Mouse (Mus musculus) limb, embryonic 13.5 days (tissue): ENCODE data around the gene Tln1. TPM values are rescaled to one million over a fixed set of nuclear protein-coding genes. Genes with fewer than 3 reads are reported as not detected.

ENCODE experiments used
- ATAC-seq: fragments of 200-750 bp; cut with Nextera tagmentation; 2 replicates; pipeline ENCODE4 v1.8.0; 2017; ENCODE audit warnings: low read depth, moderate number of reproducible peaks, moderate TSS enrichment; ENCODE audit not compliant: low FRiP score
- H3K27ac ChIP-seq: fragments of 300-500 bp; sonication (generic); 2 replicates; pipeline ENCODE4 v1.5.1; 2015; ENCODE audit warnings: inconsistent platforms, mild to moderate bottlenecking, moderate library complexity
- H3K27me3 ChIP-seq: fragments of 300-500 bp; sonication (generic); 2 replicates; pipeline ENCODE4 v1.6.1; 2015; ENCODE audit warnings: mild to moderate bottlenecking, inconsistent platforms
- H3K36me3 ChIP-seq: fragments of 300-500 bp; sonication (generic); 2 replicates; pipeline ENCODE4 v1.6.1; 2015; ENCODE audit warnings: inconsistent platforms, mild to moderate bottlenecking, moderate library complexity
- H3K4me1 ChIP-seq: fragments of 300-500 bp; sonication (generic); 2 replicates; pipeline ENCODE4 v1.6.1; 2015; ENCODE audit warnings: inconsistent platforms
- H3K4me2 ChIP-seq: fragments of 300-500 bp; sonication (generic); replicated peaks from 2 replicates; pipeline ENCODE4 v1.6.1; 2015; ENCODE audit warnings: inconsistent platforms, mild to moderate bottlenecking, moderate library complexity
- H3K4me3 ChIP-seq: fragments of 300-500 bp; sonication (generic); 2 replicates; pipeline ENCODE4 v1.5.1; 2015; ENCODE audit warnings: moderate library complexity, mild to moderate bottlenecking, inconsistent platforms
- H3K9ac ChIP-seq: fragments of 300-500 bp; sonication (generic); 2 replicates; pipeline ENCODE4 v1.6.1; 2015; ENCODE audit warnings: mild to moderate bottlenecking, inconsistent platforms
- H3K9me3 ChIP-seq: fragments of 300-500 bp; sonication (generic); 2 replicates; pipeline ENCODE4 v1.6.1; 2016; ENCODE audit warnings: inconsistent platforms
- WGBS: fragments of 180-500 bp; shearing (Covaris S2); methylation state at CpG from one replicate; pipeline ENCODE4 v1.1.7; 2015; 5-methylcytosine and 5-hydroxymethylcytosine counted together
- polyA plus RNA-seq: library from polyadenylated mRNA; unstranded; fragments of >200 nt; fragmentation: Nextera tagmentation; extraction: Ambion mirVana; gene quantifications from 2 replicates; pipeline ENCODE4 v1.2.1, GENCODE M21; 2015

The Tln1 gene
- polyA plus RNA-seq, 1 experiment from 2014 or later, result 60.4 TPM

DNA sequence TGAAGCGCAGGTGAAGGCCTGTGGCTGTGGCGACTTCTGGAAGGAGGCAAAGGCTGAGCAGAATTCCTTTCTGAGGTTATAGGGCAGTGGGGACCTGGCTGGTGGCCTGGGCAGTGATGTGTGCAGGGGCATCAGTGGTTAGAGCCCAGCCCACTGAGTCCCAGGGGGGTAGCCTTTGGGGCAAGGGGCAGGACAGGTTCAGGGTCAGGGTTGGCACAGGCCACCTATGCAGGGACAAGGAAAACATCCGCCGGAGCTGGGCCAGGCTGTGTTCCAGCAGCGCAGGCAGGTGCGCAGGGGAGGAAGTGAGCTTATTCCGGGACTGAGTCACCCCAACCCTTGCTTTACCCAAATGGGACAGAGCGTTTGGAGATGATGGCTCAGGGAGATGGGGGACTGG is 23.9 kb upstream of the Tln1 start:
- H3K36me3 ChIP-seq, result peaks cover 38% of the 10 kb centered on the region
- peaks cover 5% of the 10 kb centered on the region for H3K4me1 ChIP-seq
- H3K9ac ChIP-seq, result peak overlapping the region; percentile 25; the same call in 1 of the 2 replicates
- WGBS, result 68% methylated on average over 8 of the region's 8 CpGs
- no peak; the same call in 1 of the 2 replicates for ATAC-seq
- H3K9me3 ChIP-seq, result no peaks in the 10 kb centered on the region
- no peaks in the 10 kb centered on the region for H3K27me3 ChIP-seq
- no peak overlapping the region for H3K27ac ChIP-seq
- H3K4me2 ChIP-seq, result no peak overlapping the region
- H3K4me3 ChIP-seq, result no peak overlapping the region

DNA sequence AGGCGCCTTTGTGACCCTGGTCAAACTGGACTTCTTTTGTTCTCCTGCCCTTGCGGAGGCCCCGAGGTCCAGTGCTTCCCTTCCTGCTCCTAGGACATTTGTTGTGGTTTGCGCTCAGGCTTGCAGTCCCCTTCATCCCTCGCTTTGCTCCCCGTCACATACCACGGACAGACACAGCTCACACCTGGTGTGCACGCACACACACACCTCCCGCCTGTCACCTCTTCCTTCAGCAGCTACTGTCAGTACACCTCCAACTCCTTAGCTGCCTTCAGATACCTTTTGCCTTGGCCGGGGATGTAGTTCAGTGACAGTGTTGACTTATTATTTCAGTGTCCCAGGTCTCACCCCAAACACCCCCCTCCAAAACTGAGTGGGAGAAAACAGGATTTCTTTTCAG is 23.2 kb upstream of the Tln1 start:
- H3K36me3 ChIP-seq, result peaks cover 46% of the 10 kb centered on the region
- peaks cover 5% of the 10 kb centered on the region for H3K4me1 ChIP-seq
- no peak overlapping the region for H3K27ac ChIP-seq
- 66% methylated on average over 9 of the region's 10 CpGs for WGBS
- ATAC-seq, result no peak
- H3K27me3 ChIP-seq, result no peaks in the 10 kb centered on the region
- no peak overlapping the region for H3K4me3 ChIP-seq
- no peak overlapping the region for H3K9ac ChIP-seq
- H3K4me2 ChIP-seq, result no peak overlapping the region
- no peaks in the 10 kb centered on the region for H3K9me3 ChIP-seq

DNA sequence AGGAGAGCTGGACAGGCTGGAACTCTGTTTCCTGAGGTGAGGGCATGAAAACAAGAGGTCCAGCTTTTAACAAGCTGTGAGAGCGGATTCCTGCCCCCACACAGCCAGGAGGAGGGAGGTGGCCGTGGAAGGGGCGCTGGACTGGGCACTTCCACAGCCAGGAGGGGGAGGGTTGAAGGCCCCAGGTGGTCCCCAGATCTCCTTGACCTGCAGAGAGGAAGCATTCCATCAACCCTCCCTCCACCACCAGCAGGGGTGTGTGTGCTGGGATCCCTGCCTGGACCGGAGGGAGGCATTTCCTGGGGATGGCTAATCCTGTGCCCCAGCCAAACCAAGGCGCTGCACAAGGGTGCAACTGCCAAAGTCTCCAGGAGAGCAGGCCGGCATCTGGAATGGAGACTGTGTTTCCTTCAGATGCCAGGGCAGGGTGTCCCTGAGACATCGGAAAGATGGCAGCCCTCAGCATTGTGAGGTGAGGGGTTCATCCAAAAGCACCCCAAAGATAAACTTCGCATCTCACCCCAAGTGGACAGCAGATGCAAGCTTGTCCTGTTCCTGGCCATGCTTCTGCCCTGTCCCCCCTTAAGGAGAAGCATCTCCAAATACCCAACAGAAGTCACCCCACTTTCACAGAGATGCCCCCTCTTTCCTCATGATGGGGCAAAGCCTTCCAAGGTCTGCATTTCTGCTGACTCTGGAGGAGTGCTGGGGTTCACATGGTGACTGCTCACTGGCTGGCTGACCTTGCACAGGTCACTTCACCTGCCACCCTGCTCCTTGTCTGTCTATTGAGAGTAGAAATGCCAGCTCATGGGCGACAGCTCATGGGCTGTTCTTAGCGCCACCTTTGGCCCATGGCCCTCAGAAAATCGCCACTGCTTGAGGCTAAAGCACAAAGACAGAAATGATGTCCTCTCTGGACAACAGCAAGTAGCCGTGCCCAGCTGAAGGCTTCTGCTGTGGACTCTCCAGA is 22.2 kb upstream of the Tln1 start, which contains the start of gene Msmp:
TSS of gene Msmp (minus strand) at position 51 of the 973 bp plus-strand sequence.
- Histone ChIP-seq H3K27ac (no peak within 1 kb of the TSS; the same call in 1 of the 2 replicates), H3K9me3 (no peaks in the 10 kb centered on the region), H3K4me3 (no peak within 1 kb of the TSS), H3K9ac (peak within 1 kb of the TSS; percentile 13; the same call in 1 of the 2 replicates), H3K27me3 (no peaks in the 10 kb centered on the region), H3K4me1 (peaks cover 13% of the 10 kb centered on the region), H3K36me3 (peaks cover 51% of the 10 kb centered on the region), H3K4me2 (no peak within 1 kb of the TSS)
- WGBS, result 66% methylated on average over 12 of the region's 12 CpGs
- no peak for ATAC-seq

DNA sequence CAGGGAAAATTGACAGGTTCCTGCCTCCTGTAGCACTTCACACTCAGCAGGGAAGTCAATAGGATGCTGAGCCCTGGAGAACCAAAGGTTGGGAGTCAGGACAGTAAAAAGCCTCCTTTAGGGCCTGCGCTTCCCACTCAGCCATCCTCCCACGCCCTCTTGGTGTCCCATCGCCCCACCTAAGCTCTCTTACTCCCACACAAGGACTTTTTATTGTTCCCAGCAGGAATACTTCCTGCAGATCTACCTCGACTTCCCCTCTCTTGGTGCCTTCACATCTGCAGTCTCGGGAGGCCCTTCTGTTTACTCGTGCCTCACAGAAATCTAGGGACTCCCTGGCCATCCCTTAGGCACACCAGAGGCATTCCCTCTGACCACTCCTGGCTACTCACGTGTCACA is 20.9 kb upstream of the Tln1 start:
- H3K9ac ChIP-seq, result no peak overlapping the region; the same call in 1 of the 2 replicates
- no peak overlapping the region for H3K4me3 ChIP-seq
- H3K27me3 ChIP-seq, result no peaks in the 10 kb centered on the region
- WGBS, result 62% methylated on average over 7 of the region's 7 CpGs
- H3K27ac ChIP-seq, result no peak overlapping the region
- peaks cover 51% of the 10 kb centered on the region for H3K36me3 ChIP-seq
- no peaks in the 10 kb centered on the region for H3K9me3 ChIP-seq
- H3K4me1 ChIP-seq, result peaks cover 18% of the 10 kb centered on the region
- no peak for ATAC-seq
- H3K4me2 ChIP-seq, result no peak overlapping the region

DNA sequence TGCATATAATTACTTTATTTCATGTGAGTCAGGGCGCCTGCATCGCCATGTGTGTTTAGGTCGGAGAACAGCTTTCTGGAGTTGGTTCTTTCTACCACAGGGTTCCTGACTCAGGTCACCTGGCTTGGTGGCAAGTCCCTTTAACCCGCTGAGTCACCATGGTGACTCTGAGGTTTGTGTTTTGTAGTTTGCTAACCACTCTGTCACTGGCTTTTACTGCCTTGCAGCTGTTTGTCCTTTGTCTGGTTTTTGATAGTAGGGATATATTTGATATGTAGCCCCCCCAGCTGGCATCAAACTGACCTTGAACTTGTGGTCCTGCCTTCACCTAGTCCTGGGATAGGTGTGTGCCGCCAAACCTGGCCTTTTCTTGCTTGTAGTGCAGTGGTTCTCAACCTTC is 19.8 kb upstream of the Tln1 start:
- Histone ChIP-seq H3K4me1 (peaks cover 21% of the 10 kb centered on the region), H3K4me3 (no peak overlapping the region), H3K27ac (no peak overlapping the region), H3K9ac (no peak overlapping the region), H3K27me3 (no peaks in the 10 kb centered on the region), H3K4me2 (no peak overlapping the region), H3K9me3 (no peaks in the 10 kb centered on the region), H3K36me3 (peaks cover 51% of the 10 kb centered on the region)
- 92% methylated on average over 5 of the region's 5 CpGs for WGBS
- no peak for ATAC-seq

DNA sequence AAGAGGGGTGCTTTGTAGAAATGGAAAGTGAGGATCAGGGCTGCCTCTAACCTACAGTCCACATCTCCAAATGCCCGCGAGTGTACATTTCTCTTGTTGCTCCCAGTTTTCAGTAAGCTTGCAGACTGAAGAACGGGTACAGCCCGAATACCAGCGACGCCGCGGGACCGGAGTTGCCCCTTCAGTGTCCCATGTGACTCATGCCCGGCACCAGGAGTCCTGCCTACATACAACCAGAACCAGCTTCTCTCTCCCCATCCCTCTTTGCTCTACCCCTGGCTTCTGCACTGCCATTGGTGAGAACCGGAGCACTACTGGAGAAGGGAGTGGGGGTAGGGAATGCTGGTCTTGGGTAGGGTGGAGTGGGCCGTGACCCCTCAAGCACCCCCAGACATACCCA is 18.9 kb upstream of the Tln1 start:
- Histone ChIP-seq H3K27ac (no peak overlapping the region), H3K9me3 (no peaks in the 10 kb centered on the region), H3K27me3 (no peaks in the 10 kb centered on the region), H3K4me1 (peaks cover 30% of the 10 kb centered on the region), H3K9ac (no peak overlapping the region), H3K4me2 (no peak overlapping the region), H3K36me3 (peaks cover 54% of the 10 kb centered on the region), H3K4me3 (no peak overlapping the region)
- no peak for ATAC-seq
- WGBS, result 92% methylated on average over 12 of the region's 12 CpGs

DNA sequence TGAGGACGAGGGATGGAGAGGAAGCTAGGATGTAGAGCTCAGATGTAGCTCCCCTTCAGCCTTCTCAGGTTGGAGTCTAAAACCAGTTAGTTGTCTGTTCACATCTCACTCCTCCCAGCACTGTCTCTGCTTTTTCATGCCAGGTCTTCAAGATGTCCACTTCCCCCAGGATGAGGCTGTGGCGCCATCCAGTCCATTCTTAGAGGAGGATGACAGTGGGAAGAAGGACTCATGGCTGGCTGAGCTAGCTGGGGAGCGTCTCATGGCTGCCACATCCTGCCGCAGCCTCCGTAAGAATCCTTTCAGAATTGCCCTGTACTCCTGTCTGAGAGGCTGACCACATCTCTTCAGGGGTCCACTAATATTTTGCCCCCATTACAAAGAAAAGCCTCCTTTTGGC is 18.2 kb upstream of the Tln1 start:
- Histone ChIP-seq H3K36me3 (peaks cover 54% of the 10 kb centered on the region), H3K4me2 (no peak overlapping the region), H3K9ac (no peak overlapping the region), H3K4me1 (peaks cover 36% of the 10 kb centered on the region), H3K27ac (no peak overlapping the region), H3K4me3 (no peak overlapping the region), H3K9me3 (no peaks in the 10 kb centered on the region), H3K27me3 (no peaks in the 10 kb centered on the region)
- 91% methylated on average over 5 of the region's 5 CpGs for WGBS
- no peak for ATAC-seq

DNA sequence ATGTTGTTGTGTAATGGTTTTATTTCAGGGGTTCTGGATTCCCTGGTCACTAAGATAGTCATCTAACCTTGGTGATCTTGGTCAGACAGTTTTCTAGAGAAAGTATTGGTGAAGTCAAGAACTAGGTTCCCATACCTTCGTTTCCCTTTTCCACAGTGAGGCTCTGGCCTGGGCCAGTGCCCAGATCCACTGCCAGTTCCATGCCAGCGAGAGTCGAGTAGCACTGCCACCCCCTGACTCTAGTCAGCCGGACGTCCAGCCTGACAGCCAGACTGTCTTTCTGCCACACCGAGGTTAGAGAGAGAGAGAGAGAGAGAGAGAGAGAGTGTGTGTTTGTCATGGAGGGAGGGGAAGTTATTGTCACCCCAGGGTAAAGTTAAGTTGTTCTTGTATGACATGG is 17.2 kb upstream of the Tln1 start:
- Histone ChIP-seq H3K9ac (peak overlapping the region; percentile 90), H3K27me3 (no peaks in the 10 kb centered on the region), H3K36me3 (peaks cover 51% of the 10 kb centered on the region), H3K4me2 (peak overlapping the region; percentile 96), H3K4me3 (peak overlapping the region; percentile 87), H3K9me3 (no peaks in the 10 kb centered on the region), H3K4me1 (peaks cover 46% of the 10 kb centered on the region), H3K27ac (no peak overlapping the region)
- WGBS, result 86% methylated on average over 6 of the region's 6 CpGs
- no peak for ATAC-seq

DNA sequence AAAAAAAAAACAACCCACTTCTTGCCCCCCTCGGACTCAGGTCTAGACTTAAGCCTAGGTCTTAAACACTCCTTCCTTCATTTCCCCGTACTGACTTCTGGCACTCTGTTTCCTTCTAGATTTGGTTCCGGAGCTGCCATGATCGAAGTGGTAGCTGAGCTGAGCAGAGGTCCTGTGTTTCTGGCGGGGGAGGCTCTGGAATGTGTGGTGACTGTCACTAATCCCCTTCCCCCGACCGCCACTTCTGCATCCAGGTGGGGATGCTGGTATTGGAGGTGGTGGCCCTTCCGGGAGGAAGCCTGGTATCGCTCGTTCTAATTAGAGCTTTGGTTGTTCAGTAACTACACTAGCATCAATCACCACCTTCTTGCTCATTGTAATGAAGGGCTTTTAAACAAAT is 16.8 kb upstream of the Tln1 start:
- no peak for ATAC-seq
- H3K4me3 ChIP-seq, result peak overlapping the region; percentile 87
- 4% methylated on average over 10 of the region's 10 CpGs for WGBS
- no peaks in the 10 kb centered on the region for H3K27me3 ChIP-seq
- H3K4me1 ChIP-seq, result peaks cover 48% of the 10 kb centered on the region
- peaks cover 51% of the 10 kb centered on the region for H3K36me3 ChIP-seq
- H3K9ac ChIP-seq, result peak overlapping the region; percentile 90
- H3K9me3 ChIP-seq, result no peaks in the 10 kb centered on the region
- H3K4me2 ChIP-seq, result peak overlapping the region; percentile 96
- H3K27ac ChIP-seq, result peak overlapping the region; percentile 81

DNA sequence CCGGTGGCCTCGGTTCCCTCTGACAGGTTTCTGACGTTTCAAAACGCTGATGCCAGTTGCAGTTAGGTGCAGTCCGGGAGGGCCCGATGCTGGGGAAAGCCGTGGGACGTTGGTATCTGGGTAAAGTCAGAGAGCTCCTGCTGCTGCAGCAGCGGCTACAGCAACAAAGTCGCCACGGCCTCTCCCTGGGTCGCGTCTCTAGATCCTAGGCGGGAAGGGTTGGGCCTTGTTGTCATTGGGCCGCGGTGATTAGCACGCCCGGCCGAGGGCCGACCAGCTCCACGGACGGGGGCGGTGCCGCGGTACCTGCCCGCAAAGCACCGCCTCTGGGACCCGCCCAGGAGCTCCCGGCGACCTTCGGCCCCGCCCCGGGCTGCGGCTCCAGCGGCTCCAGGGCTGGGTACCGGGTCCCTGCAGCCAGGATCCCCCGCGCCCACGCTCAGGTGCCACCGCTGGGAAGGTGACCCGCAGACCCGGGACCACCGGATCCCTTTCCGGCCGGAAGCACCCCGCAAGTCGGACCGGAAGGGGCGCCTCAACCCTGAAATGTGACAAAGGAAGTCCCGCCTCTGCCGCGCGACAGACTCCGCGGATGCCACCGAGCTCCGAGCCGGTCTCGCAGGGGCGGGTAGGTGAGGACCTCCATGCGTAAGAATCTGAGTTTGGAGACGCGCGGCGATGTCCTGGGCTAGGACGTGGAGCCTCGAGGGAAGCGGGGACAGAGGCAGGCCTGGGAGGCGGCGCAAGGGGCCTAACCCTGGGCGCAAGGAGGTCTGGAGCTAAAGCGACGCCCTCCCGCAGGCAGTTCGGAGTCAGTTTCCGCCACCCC is 16.1 kb upstream of the Tln1 start, which contains the start of the genes Rgp1 and Gba2:
TSS of gene Rgp1 (plus strand) at position 340 of the 829 bp plus-strand sequence.
TSS of gene Gba2 (minus strand) at position 498 of the 829 bp plus-strand sequence.
- Histone ChIP-seq H3K27ac (peak within 1 kb of the TSS; percentile 81), H3K4me1 (peaks cover 48% of the 10 kb centered on the region), H3K4me3 (peak within 1 kb of the TSS; percentile 87), H3K36me3 (peaks cover 51% of the 10 kb centered on the region), H3K27me3 (no peaks in the 10 kb centered on the region), H3K4me2 (peak within 1 kb of the TSS; percentile 96), H3K9me3 (no peaks in the 10 kb centered on the region), H3K9ac (peak within 1 kb of the TSS; percentile 90)
- ATAC-seq, result peak; percentile 89
- under 1% methylated on average over 76 of the region's 76 CpGs for WGBS

DNA sequence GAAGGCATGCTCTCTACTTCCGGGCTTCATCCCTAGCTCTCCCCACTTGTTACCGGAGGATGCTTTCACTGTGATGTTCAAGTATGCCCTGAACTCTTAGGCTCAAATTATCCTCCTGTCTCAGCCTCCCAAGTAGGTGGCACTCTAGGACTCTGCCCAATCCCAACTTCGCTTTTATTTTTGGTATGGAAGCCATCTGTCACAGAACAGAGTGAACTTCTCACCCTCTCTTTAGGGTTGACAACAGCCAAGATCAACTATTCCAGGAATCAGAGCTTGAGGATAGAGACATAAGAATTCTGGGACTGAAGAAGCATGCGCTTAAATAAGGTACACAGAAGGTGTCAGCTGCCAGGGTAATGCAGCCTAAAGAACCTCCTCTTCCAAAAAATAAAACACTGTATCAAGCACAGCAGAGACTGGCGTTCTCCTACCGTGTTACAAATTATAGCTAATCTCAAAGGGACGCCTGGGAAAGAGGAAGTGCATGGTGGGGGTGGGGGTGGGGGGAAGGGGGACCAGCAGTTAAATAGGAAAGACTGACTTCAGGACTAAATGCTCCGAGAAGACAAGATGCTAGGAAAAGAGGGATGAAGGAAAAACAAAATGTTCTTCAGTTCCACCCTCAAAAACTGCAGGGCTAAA is 14.9 kb upstream of the Tln1 start:
- 41% methylated on average over 8 of the region's 8 CpGs for WGBS
- Histone ChIP-seq H3K9ac (peak overlapping the region; percentile 90), H3K36me3 (peaks cover 51% of the 10 kb centered on the region)

More for the DNA sequence above, 14.9 kb upstream of the Tln1 start:
- Histone ChIP-seq H3K9me3 (no peaks in the 10 kb centered on the region), H3K4me3 (peak overlapping the region; percentile 87), H3K4me2 (peak overlapping the region; percentile 96), H3K27ac (no peak overlapping the region), H3K27me3 (no peaks in the 10 kb centered on the region), H3K4me1 (peaks cover 48% of the 10 kb centered on the region)
- no peak for ATAC-seq
